Mouse (Mus musculus) left cerebral cortex, postnatal 25 days (tissue): Measurements from ENCODE around the gene Capn8. TPM values are rescaled to one million over a fixed set of nuclear protein-coding genes. Genes with fewer than 3 reads are reported as not detected.

Experiments used
- DNase-seq, 2 experiments: peaks; one replicate each; pipeline ENCODE4 v3.0.0; 2022; ENCODE audit warnings: low spot score in 2 of 2, mixed read lengths in 1 of 2
- intact Hi-C: fragments of 180-260 bp; cut with DNase I; formaldehyde crosslinking; loops from one replicate; pipeline ENCODE4 v1.15.1; 2025
- total RNA-seq, 2 experiments: library from RNA; stranded (reverse); gene quantifications; 2 replicates each; pipeline ENCODE4 v1.2.3; 2021

The Capn8 gene
- total RNA-seq, 2 experiments from 2014 or later, result not detected

- no peak for DNase-seq
- intact Hi-C loops, result loop anchor here (10.0 kb wide), 1 partner anchor 657 kb away; no protein-coding TSS in a partner anchor
Measured at GRCm38 (mm10) chr1:182542110-182542509, 22.7 kb upstream of the Capn8 start.

GRCm38 (mm10) chr1:182543136-182543535, 21.7 kb upstream of the Capn8 start:
- peak in 1 of 2 experiments; percentile 24 for DNase-seq
- intact Hi-C loops, result loop anchor here (10.0 kb wide), 1 partner anchor 658 kb away; no protein-coding TSS in a partner anchor

GRCm38 (mm10) chr1:182543906-182544305, 20.9 kb upstream of the Capn8 start:
- intact Hi-C loops, result loop anchor here (10.0 kb wide), 1 partner anchor 659 kb away; no protein-coding TSS in a partner anchor
- DNase-seq, result no peak

GRCm38 (mm10) chr1:182550761-182551160, 14.0 kb upstream of the Capn8 start:
- DNase-seq, result no peak
- intact Hi-C loops, result loop anchor here (5.0 kb wide), 1 partner anchor 687 kb away; no protein-coding TSS in a partner anchor

- intact Hi-C loops, result loop anchor here (2.0 to 5.0 kb wide), 2 partner anchors 239 to 683 kb away; no protein-coding TSS in a partner anchor
Measured at GRCm38 (mm10) chr1:182553649-182554375, 11.0 kb upstream of the Capn8 start.

GRCm38 (mm10) chr1:182558271-182558670, 6.5 kb upstream of the Capn8 start:
- intact Hi-C loops, result loop anchor here (5.0 kb wide), 1 partner anchor 339 kb away; no protein-coding TSS in a partner anchor
- peak in 1 of 2 experiments; percentile 50 for DNase-seq

More at GRCm38 (mm10) chr1:182553649-182554375, 11.0 kb upstream of the Capn8 start:
- peak; percentile 60 to 64 for DNase-seq

- intact Hi-C loops, result loop anchor here (5.0 kb wide), 1 partner anchor 338 kb away; no protein-coding TSS in a partner anchor
- no peak for DNase-seq
Measured at GRCm38 (mm10) chr1:182559530-182559929, 5.3 kb upstream of the Capn8 start.

GRCm38 (mm10) chr1:182560390-182561098, 4.3 kb upstream of the Capn8 start:
- intact Hi-C loops, result loop anchor here (2.0 kb wide), 2 partner anchors 96 to 400 kb away; no protein-coding TSS in a partner anchor
- peak; percentile 41 to 45 for DNase-seq

- DNase-seq, result no peak
- intact Hi-C loops, result loop anchor here (2.0 kb wide), 2 partner anchors 95 to 399 kb away; no protein-coding TSS in a partner anchor
Measured at GRCm38 (mm10) chr1:182561945-182562514, 2.8 kb upstream of the Capn8 start.

GRCm38 (mm10) chr1:182562576-182563370, 2.0 kb upstream of the Capn8 start:
- DNase-seq, result no peak
- intact Hi-C loops, result no loop called here

- intact Hi-C loops, result no loop called here
Measured at GRCm38 (mm10) chr1:182565351-182565835, 586 bp downstream of the Capn8 start.

GRCm38 (mm10) chr1:182571148-182571547, 6.3 kb downstream of the Capn8 start:
- DNase-seq, result no peak
- intact Hi-C loops, result no loop called here

More at GRCm38 (mm10) chr1:182565351-182565835, 586 bp downstream of the Capn8 start:
- DNase-seq, result no peak

GRCm38 (mm10) chr1:182571973-182572372, 7.2 kb downstream of the Capn8 start:
- intact Hi-C loops, result no loop called here
- no peak for DNase-seq

GRCm38 (mm10) chr1:182573856-182574665, 9.3 kb downstream of the Capn8 start:
- intact Hi-C loops, result no loop called here
- DNase-seq, result peak; percentile 8 to 30

- intact Hi-C loops, result no loop called here
- DNase-seq, result no peak
Measured at GRCm38 (mm10) chr1:182574666-182575049, 9.9 kb downstream of the Capn8 start.

- intact Hi-C loops, result no loop called here
- DNase-seq, result no peak
Measured at GRCm38 (mm10) chr1:182584169-182584568, 19.4 kb downstream of the Capn8 start.

- intact Hi-C loops, result no loop called here
- DNase-seq, result no peak
Measured at GRCm38 (mm10) chr1:182585162-182585840, 20.5 kb downstream of the Capn8 start.

GRCm38 (mm10) chr1:182587706-182588105, 22.9 kb downstream of the Capn8 start:
- DNase-seq, result no peak
- intact Hi-C loops, result no loop called here
